Mouse (Mus musculus) kidney, postnatal 36 days (tissue): ENCODE measurements at regions not wholly inside any gene's neighbourhood (a gene's known extent, or its start where the extent isn't known, plus 50 kb on each side); places are given as distances from the start of the nearest gene placed in this dataset.

Experiments used
- DNase-seq, 2 experiments: peaks; one replicate each; pipeline ENCODE4 v3.0.0; 2021 to 2022; ENCODE audit warnings: mixed read lengths in 2 of 2

GRCm38 (mm10) chr5:46488140-46488942, 630.9 kb upstream of the Lcorl start:
- no peak for DNase-seq

DNA sequence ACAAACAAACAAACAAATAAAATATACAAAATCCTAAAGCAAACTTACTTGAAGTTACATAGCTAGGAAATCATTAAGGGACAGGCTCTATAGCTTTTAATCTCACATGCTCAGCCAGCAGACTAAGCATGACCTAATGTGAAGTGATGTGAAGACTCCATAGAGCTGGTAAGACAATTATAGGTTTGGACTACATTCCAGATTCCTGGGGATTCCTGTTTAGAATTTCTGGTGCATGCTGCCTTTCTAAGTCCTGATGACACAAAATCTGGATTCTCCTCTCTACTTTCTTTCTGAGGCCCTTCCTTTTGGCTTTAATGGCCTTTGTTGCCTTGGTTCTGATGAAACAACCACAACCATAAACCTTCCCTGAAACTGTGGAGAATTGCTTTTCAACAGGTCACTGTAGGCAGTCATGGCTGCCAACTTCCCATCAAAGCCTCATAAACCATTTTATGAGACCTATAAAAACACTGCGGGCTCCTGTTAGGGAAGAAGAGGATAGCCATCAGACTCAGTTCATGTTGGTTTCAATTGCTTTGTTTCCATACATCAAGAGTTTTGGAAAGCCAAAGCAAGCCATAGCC, 629.4 kb upstream of the Lcorl start:
- DNase-seq = no peak

DNA sequence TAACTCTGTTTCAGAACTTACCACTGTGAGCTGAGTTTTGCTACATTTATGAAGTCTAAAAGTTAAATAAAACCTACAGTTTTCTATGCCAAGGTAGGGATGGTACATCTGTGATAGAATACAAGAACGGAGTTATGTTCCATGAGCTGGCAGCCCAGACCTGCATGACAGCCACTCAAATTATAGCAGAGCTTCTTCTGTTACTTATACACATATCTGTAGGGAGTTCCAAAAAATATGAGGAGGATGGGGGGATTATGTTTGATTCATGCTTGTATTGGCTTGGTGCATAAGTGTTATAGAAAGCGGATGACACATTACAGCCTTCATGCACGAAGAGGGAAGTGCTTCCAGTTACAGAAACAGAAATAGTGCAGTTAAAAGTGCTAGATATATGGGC, 598.9 kb upstream of the Lcorl start:
- DNase-seq = no peak

DNA sequence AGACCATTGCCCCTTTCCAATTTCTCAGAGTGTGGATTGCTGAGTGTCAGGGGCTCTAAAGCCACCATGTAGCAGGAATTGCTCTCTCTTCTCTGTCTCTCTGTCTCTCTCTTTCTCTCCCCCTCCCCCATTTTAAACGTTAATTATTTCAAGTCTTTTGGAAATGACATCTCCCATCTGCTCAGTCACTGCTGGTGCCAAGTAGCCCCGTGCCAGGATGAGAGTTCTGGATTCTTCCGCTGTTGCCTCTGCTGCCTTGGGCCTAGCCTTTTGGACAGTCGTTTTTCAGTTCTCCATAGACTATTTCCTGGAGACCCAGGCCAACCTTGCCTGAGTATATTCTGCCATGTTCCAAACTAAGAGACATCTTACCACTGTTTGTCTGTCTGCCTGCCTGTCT, 590.9 kb upstream of the Lcorl start:
- no peak for DNase-seq

DNA sequence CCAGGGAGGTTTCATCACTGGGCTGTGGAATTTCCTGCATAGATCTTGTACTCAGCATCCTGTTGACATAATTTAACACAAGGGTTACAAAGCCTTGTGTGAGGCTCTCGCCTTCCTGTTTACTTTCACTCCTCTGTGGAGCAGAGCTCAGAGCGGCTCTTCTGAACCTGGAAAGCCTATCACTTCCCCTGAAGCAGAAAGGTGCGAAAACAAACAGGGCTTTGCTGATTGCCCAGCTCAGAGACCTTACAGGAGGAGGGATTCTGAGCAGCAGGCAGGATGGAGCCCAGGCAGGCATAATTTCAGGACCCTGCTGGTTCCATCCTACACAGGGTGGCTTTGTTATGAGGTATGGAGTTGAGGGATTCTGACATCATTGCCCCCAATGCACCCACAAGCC, 588.4 kb upstream of the Lcorl start:
- no peak for DNase-seq

DNA sequence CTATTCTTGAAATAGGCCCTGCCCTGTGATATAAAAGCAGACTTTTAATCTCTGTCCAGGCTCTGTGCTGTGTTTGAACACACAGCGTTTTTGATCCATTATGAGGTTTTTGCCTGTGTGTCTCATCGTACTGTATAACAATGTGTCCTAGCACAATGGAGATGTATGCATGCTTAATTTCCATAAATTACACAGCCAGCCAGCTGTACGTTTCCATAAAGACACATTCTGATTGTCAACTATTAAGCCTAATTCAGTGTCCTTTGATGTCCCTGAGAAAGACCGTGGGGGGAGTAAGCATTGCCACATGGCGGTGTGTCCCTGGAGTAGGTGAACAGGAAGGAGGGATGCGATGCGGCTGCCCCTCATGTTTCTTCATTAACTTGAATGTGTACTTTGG, 587.7 kb upstream of the Lcorl start:
- no peak for DNase-seq

DNA sequence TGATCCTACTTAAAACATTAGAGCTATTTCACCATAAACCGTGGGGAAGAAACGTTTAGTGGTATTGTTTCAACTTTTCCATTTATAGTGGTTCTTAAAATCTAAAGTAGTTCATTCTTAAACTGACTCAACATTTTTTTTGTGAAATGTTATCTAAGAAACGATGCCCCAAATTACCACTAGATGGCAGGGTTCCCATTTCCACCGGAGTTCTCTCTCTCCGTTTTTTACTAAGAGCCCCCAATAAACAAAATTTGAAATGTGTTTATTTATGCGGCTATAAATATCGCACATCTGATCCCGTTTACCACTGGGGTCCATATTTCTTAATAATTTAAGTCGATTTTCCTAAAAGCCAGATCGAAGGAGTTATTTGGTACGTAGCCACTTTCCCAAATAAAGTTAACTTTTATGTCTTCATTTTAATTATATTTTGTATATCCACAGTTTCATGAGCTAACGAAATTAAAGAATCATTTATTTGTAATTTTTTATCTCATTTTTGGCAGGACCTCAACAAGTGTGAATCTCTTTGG, 586.5 kb upstream of the Lcorl start:
- peak in 1 of 2 experiments; percentile 36 for DNase-seq

DNA sequence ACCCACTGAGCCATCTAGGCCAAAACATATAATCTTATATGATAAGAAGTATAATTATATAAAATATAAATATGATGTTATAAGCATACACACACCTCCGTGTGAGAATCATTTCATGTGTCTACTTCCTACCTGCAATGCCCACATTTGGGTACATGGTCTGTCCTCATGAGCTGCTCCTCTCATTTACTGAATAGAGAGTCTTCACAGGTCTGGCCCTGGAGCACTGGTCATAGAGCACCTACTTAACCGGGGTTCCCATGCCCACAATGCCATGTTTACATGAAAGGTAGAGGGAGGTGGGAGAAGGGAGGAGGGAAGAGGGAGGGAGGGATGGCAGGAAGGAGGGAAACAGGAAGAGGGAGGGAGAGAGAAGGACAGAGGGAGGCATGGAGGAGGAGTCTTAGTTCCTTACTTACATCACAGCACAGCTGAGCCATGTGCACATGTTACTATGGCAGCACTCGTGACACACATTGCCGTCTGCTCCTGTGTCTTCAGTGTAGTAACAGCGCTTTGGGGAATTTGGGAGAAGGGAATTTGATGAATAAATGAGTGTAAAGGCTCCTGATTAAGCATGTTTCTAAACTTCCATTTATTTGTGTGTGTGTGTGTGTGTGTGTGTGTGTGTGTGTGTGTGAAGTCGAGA, 585.3 kb upstream of the Lcorl start:
- no peak for DNase-seq

- DNase-seq = no peak
Measured at GRCm38 (mm10) chr5:46441716-46442115, 584.3 kb upstream of the Lcorl start.

DNA sequence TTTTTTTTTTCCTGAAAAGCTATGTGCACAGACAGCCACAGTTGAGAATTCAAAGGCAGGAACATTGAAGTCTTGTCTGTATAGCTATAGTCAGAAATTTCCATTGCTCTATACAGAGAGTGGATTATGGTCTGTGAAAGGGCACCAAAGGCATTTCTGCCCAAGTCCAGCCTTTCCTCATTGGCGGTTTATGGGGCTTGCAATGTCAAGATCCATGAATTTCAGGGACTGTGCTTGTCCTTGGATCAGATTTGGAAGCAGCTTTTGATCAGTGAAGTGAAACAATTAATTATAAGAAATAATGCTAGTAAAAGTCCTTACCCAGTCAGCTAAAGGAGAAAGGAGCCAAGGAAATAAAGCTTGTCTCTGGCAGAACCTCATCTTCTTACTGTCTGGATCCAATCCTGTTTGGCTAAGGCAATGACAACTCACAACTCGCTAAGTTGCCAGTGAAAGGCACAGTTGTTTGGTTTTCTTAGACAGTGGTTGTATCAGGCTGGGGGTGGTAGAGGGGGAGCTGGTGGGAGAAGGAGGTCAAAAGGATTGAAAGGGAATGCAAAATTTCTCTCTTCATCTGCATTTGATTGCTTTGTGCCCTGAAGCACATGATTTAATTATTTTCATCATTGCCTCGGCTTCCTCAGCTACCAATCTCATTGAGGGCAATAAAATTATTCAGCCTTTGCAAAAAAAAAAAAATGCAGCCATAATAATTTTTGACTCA, 574.4 kb upstream of the Lcorl start:
- peak in 1 of 2 experiments; percentile 7 for DNase-seq

- DNase-seq = no peak
Measured at GRCm38 (mm10) chr5:46422738-46423137, 565.3 kb upstream of the Lcorl start.

- no peak for DNase-seq
Measured at GRCm38 (mm10) chr5:46406969-46407368, 549.6 kb upstream of the Lcorl start.

- DNase-seq = peak in 1 of 2 experiments; percentile 6
Measured at GRCm38 (mm10) chr5:46406404-46406803, 549.0 kb upstream of the Lcorl start.

DNA sequence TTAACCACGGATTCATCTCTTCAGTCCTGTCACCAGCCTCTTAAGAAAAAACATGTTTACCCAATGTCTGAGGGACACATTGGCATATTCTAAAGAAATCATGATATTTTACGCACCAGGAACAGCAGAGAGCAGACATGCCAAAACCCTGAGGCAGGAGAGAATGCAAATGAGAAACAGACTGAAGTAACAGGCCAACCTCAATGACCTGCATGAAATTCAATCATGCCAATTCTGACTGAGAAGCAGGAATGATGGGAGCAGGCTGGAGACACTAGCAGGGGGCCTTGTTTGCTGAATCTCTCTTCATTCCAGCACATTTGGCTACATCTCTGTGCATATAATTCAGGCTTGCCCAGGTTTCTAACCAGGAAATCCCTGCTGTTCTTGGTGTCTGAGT, 529.2 kb upstream of the Lcorl start:
- DNase-seq = no peak

DNA sequence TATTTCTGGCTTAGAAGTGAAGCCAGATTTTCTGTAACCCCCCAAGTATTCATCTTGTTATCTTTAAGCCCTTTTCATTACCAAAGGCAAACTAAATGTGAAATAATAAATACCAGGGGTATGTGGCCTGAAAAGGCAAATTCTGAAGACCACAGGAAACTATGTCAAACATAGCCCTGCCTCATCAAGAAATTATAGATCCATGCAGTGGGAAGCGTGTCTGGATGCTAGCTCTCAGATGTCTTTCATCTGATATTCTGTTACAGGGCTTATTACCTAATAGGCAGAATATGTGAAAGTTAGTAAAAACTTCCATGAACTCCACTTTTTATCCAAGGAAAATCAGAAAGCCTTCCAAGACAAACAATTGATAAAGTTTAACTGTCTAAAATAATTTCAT, 509.9 kb upstream of the Lcorl start:
- DNase-seq = no peak

GRCm38 (mm10) chr5:46363661-46364060, 506.2 kb upstream of the Lcorl start:
- DNase-seq = no peak

- DNase-seq = no peak
Measured at GRCm38 (mm10) chr5:46361637-46362036, 504.2 kb upstream of the Lcorl start.

GRCm38 (mm10) chr5:46348448-46348847, 491.0 kb upstream of the Lcorl start:
- DNase-seq = no peak

- peak; percentile 45 to 86 for DNase-seq
Measured at GRCm38 (mm10) chr5:46347368-46348083, 490.1 kb upstream of the Lcorl start.

DNA sequence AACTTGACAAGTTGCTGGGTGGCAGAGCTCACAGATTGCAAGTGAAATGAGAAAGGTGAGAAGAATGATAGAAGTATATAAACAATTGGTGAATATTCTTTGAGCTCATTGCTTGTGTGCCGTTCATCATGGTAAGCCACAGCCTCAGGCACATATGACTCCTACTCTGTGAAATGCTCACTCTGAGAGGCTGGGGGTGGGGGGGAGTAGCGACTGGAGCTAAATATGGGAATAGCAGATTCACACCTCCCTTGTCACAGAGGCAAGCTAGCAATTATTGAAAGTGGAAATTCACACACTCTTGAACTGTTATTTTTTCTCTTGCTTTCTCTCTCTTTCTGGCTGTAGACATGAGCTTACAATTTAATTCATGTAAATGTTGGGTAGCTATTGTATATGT, 481.0 kb upstream of the Lcorl start:
- no peak for DNase-seq

DNA sequence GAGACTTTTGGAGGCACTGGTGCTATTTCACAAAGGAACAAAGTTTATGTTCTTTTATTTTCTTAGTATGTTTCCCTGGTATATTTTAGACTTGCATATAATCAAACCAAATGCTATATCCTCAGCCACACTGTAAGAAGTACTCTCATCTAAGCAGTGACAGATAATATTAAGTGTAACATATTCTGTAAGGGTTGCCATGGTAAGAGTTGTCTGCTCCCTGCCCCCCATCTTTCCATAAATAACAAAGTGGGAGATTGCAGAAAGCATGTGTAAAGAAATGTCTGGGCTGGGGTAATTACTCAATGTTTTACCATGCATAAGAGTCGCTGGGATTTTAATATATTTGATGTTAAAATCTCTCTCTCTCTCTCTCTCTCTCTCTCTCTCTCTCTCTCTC, 473.5 kb upstream of the Lcorl start:
- no peak for DNase-seq
